Mouse (Mus musculus) hindbrain, embryonic 14.5 days (tissue): Measurements from ENCODE around the gene Olfr1020. TPM values are rescaled to one million over a fixed set of nuclear protein-coding genes. Genes with fewer than 3 reads are reported as not detected.

Experiments
- ATAC-seq: fragments of 200-750 bp; cut with Nextera tagmentation; 2 replicates; pipeline ENCODE4 v1.8.0; 2017; ENCODE audit warnings: moderate number of reproducible peaks, mild to moderate bottlenecking, moderate TSS enrichment, moderate library complexity; ENCODE audit not compliant: low FRiP score
- DNase-seq: peaks from one replicate; pipeline ENCODE4 v3.0.0-alpha.2; 2015; ENCODE audit warnings: low spot score
- H3K27ac ChIP-seq: fragments of 300-500 bp; sonication (generic); 2 replicates; pipeline ENCODE4 v1.5.1; 2014; ENCODE audit warnings: mild to moderate bottlenecking, moderate library complexity
- H3K27me3 ChIP-seq: fragments of 300-500 bp; sonication (generic); 2 replicates; pipeline ENCODE4 v1.6.1; 2014; ENCODE audit warnings: mild to moderate bottlenecking, low read length, mixed read lengths; ENCODE audit not compliant: control insufficient read depth, insufficient read depth
- H3K36me3 ChIP-seq: fragments of 300-500 bp; sonication (generic); replicated peaks from 2 replicates; pipeline ENCODE4 v1.6.1; 2014; ENCODE audit not compliant: control insufficient read depth, insufficient read depth
- H3K4me1 ChIP-seq: fragments of 300-500 bp; sonication (generic); replicated peaks from 2 replicates; pipeline ENCODE4 v1.6.1; 2014; ENCODE audit warnings: antibody characterized with exemption, low read length, mixed read lengths; ENCODE audit not compliant: control insufficient read depth, insufficient read depth
- H3K4me2 ChIP-seq: fragments of 300-500 bp; sonication (generic); replicated peaks from 2 replicates; pipeline ENCODE4 v1.6.1; 2014; ENCODE audit warnings: mild to moderate bottlenecking, moderate library complexity
- H3K4me3 ChIP-seq: fragments of 300-500 bp; sonication (generic); replicated peaks from 2 replicates; pipeline ENCODE4 v1.5.1; 2014; ENCODE audit warnings: mild to moderate bottlenecking, low read length
- H3K9ac ChIP-seq: fragments of 300-500 bp; sonication (generic); 2 replicates; pipeline ENCODE4 v1.6.1; 2014
- H3K9me3 ChIP-seq: fragments of 300-500 bp; sonication (generic); 2 replicates; pipeline ENCODE4 v1.6.1; 2016; ENCODE audit warnings: low read length; ENCODE audit not compliant: control insufficient read depth
- WGBS: fragments of 180-500 bp; shearing (Covaris S2); extraction: QIAGEN DNeasy Blood & Tissue Kit; methylation state at CpG from one replicate; pipeline ENCODE4 v1.1.7; 2014; 5-methylcytosine and 5-hydroxymethylcytosine counted together
- polyA plus RNA-seq: library from polyadenylated mRNA; unstranded; fragments of >200 nt; fragmentation: Nextera tagmentation; extraction: Ambion mirVana; gene quantifications from 2 replicates; pipeline ENCODE4 v1.2.1, GENCODE M21; 2014

Gene Olfr1020
- polyA plus RNA-seq, result not detected in 2 replicates

DNA sequence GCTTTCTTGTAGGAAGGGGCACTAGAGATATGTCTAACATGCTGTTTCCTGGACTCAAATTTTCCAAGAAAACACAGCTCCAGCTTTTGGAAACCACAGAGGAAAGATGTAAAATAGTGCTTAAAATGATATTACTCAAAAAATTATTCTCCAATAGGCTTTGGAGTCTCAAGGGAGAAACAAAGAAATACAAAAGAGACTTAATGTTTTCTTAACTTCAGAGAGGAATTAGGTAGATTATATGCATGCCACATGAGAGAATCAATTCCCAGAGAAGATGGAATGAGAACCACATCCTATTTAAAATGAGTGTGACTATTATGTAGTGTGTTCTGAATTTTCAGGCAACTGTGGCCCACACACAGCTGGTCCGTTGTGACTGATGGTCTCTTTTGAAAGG, at the start of gene Olfr1020:
Olfr1020 (plus strand) TSS at position 301 of the 400 bp plus-strand sequence.
- no peaks in the 10 kb centered on the region for H3K9me3 ChIP-seq
- no peaks in the 10 kb centered on the region for H3K36me3 ChIP-seq
- H3K4me1 ChIP-seq, result no peaks in the 10 kb centered on the region
- no peak within 1 kb of the TSS for H3K9ac ChIP-seq
- no peak for ATAC-seq
- H3K4me2 ChIP-seq, result no peak within 1 kb of the TSS
- WGBS, result 79% methylated on average over 1 of the region's 1 CpGs
- no peak within 1 kb of the TSS for H3K4me3 ChIP-seq
- H3K27me3 ChIP-seq, result no peaks in the 10 kb centered on the region
- no peak for DNase-seq
- H3K27ac ChIP-seq, result no peak within 1 kb of the TSS

DNA sequence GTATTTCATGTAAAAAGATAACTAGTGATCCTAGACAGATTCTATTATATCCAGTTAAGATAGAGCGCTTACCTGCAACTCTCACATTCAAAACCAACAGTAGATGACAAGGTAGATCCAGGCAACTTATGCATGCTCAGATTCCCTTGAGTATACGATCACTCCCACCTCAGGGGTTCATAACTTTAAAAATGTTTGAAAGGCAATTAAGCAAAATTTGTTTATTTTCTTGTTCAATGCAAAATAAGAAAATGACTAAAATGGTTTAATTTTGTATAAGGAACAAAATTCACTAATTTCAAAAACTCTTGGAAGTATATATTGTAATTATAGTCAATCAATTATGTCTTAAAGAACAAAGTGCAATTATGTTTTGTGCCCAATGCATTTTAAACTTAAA, 44.4 kb upstream of the Olfr1020 start, which contains the start of gene Olfr1016:
Olfr1016 (minus strand) TSS at position 101 of the 400 bp plus-strand sequence.
- no peak within 1 kb of the TSS for H3K9ac ChIP-seq
- no peak within 1 kb of the TSS for H3K4me2 ChIP-seq
- H3K9me3 ChIP-seq, result no peaks in the 10 kb centered on the region
- H3K27ac ChIP-seq, result no peak within 1 kb of the TSS
- ATAC-seq (no peak), DNase-seq (no peak)
- no peak within 1 kb of the TSS for H3K4me3 ChIP-seq
- H3K4me1 ChIP-seq, result no peaks in the 10 kb centered on the region
- H3K36me3 ChIP-seq, result no peaks in the 10 kb centered on the region
- no peaks in the 10 kb centered on the region for H3K27me3 ChIP-seq
- 92% methylated on average over 2 of the region's 2 CpGs for WGBS

DNA sequence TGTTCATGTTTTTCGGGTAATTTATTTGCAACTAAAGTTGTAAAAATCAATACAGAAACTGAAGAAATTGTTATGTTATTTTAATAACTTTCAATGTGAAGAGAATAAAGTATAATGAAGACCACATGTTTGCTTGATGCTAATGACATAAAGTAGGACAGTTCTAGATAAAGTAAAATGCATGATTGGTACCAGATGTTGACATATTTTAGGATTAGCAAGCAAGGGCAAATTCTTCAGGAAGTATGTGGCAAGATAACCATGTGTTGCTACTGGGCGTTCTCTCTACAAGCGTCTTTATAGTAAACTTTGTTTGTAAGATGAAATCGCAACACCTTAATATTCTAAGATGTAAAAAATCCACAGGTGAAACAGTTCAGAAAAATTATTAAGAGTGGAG, 42.3 kb upstream of the Olfr1020 start:
- Histone ChIP-seq H3K9me3 (no peaks in the 10 kb centered on the region), H3K4me1 (no peaks in the 10 kb centered on the region), H3K36me3 (no peaks in the 10 kb centered on the region), H3K4me3 (no peak overlapping the region), H3K27me3 (no peaks in the 10 kb centered on the region), H3K4me2 (no peak overlapping the region), H3K27ac (no peak overlapping the region), H3K9ac (no peak overlapping the region)
- 93% methylated on average over 4 of the region's 4 CpGs for WGBS
- no peak for DNase-seq
- no peak for ATAC-seq

DNA sequence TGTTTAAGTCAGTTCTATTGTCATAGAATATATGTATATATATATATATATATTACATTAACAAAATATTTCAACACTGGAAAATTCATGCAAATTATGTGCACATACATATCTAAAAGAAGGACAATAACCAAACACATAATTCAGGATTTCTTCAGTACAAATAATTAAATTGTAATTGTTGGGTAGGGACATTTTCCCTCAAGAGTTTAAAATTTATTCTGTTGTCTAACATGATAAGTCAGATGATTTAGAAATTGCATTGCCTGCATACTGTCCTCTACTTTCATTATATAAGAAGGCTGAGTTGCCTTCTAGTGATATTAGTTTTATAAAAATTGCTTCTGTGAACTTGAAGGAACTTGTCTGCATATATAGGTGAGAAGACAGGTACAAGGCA, 28.7 kb upstream of the Olfr1020 start, which contains the start of gene Olfr1018:
Olfr1018 (plus strand) TSS at position 301 of the 400 bp plus-strand sequence.
- Histone ChIP-seq H3K27me3 (no peaks in the 10 kb centered on the region), H3K4me2 (no peak within 1 kb of the TSS), H3K4me3 (no peak within 1 kb of the TSS), H3K9ac (no peak within 1 kb of the TSS), H3K36me3 (no peaks in the 10 kb centered on the region), H3K9me3 (no peaks in the 10 kb centered on the region), H3K4me1 (no peaks in the 10 kb centered on the region), H3K27ac (no peak within 1 kb of the TSS)
- ATAC-seq (no peak), DNase-seq (no peak)

DNA sequence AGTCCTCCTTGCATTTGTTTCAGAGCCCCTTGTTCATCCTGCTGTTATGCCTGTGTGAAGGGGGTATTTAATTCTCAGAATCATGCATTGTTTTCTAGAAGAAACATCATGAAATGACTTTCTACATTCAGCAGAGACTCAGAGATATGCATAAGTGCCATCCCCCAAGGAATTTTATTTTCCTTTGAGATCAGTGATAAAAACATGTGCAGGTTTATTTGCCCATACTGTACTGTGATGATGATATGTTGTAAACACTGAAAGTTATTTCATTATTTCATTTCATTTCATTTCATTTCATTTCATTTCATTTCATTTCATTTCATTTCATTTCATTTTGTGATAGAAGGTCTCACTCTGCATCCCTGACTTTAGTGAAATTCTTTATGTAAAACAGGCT, 1.4 kb upstream of the Olfr1020 start, which contains the start of gene Olfr1019:
Olfr1019 (minus strand) TSS at position 101 of the 400 bp plus-strand sequence.
- Histone ChIP-seq H3K27me3 (no peaks in the 10 kb centered on the region), H3K4me3 (no peak within 1 kb of the TSS), H3K4me2 (no peak within 1 kb of the TSS), H3K4me1 (no peaks in the 10 kb centered on the region), H3K36me3 (no peaks in the 10 kb centered on the region), H3K9me3 (no peaks in the 10 kb centered on the region), H3K9ac (no peak within 1 kb of the TSS), H3K27ac (no peak within 1 kb of the TSS)
- DNase-seq, result no peak
- no peak for ATAC-seq

DNA sequence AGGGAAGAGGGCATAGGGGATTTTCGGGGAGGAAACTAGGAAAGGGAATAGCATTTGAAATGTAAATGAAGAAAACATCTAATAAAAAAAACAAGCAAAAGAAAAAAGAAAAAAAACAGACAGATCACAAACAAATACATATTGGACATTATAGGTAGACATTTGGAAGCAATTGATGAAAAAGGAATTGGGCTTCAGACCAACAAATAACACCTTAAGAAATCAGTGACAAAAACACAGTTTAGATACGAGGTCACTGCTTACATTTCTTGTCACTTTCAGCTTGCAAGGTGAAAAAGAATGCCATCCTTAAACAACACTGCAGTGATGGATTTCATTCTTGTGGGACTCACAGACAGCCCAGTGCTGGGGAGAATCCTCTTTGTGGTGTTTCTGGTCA, 21.5 kb downstream of the Olfr1020 start, which contains the start of gene Olfr1022:
Olfr1022 (plus strand) TSS at position 301 of the 400 bp plus-strand sequence.
- H3K4me1 ChIP-seq, result no peaks in the 10 kb centered on the region
- DNase-seq, result no peak
- no peak within 1 kb of the TSS for H3K9ac ChIP-seq
- no peak within 1 kb of the TSS for H3K27ac ChIP-seq
- 53% methylated on average over 2 of the region's 2 CpGs for WGBS
- ATAC-seq, result no peak
- H3K27me3 ChIP-seq, result no peaks in the 10 kb centered on the region
- no peak within 1 kb of the TSS for H3K4me2 ChIP-seq
- no peaks in the 10 kb centered on the region for H3K9me3 ChIP-seq
- H3K4me3 ChIP-seq, result no peak within 1 kb of the TSS
- H3K36me3 ChIP-seq, result no peaks in the 10 kb centered on the region

DNA sequence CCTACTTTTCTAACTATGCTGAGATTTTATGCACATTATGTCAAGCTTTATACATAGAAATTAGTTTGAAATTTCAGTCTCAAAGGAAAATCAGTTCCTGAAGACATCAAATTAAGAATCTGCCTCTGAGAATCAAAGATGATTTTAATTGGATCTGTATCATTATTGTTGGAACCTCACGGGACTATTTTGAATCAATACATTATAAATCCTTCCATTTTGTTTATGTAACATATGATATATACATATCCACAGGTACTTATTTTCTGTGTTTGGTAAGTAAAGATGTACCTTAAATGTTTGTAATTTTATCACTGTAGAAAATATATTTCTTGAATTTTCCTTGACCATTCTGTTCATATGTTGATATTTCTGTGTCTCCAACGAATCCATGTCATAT, 38.5 kb downstream of the Olfr1020 start, which contains the start of gene Olfr1023:
Olfr1023 (plus strand) TSS at position 301 of the 400 bp plus-strand sequence.
- WGBS, result 74% methylated on average over 2 of the region's 2 CpGs
- Histone ChIP-seq H3K9ac (no peak within 1 kb of the TSS), H3K4me1 (no peaks in the 10 kb centered on the region), H3K27me3 (no peaks in the 10 kb centered on the region), H3K36me3 (no peaks in the 10 kb centered on the region), H3K27ac (no peak within 1 kb of the TSS), H3K4me2 (no peak within 1 kb of the TSS), H3K9me3 (no peaks in the 10 kb centered on the region), H3K4me3 (no peak within 1 kb of the TSS)
- DNase-seq (no peak), ATAC-seq (no peak)

Other genes with a start within 250 kb of the Olfr1020 start
- gene Olfr1000, start 235.1 kb upstream of the Olfr1020 start, polyA plus RNA-seq, result not detected in 2 replicates
- gene Olfr1002, start 196.3 kb upstream of the Olfr1020 start, polyA plus RNA-seq, result not detected in 2 replicates
- gene Olfr154, start 182.6 kb upstream of the Olfr1020 start, polyA plus RNA-seq, result not detected in 2 replicates
- not detected in 2 replicates for gene Olfr1006, start 168.3 kb upstream of the Olfr1020 start, polyA plus RNA-seq
- not detected in 2 replicates for gene Olfr1008, start 157.6 kb upstream of the Olfr1020 start, polyA plus RNA-seq
- not detected in 2 replicates for gene Olfr1009, start 131.6 kb upstream of the Olfr1020 start, polyA plus RNA-seq
- not detected in 2 replicates for gene Olfr1012, start 84.3 kb upstream of the Olfr1020 start, polyA plus RNA-seq
- gene Olfr1013, start 79.9 kb upstream of the Olfr1020 start, polyA plus RNA-seq, result not detected in 2 replicates
- not detected in 2 replicates for gene Olfr1014, start 74.3 kb upstream of the Olfr1020 start, polyA plus RNA-seq
- not detected in 2 replicates for gene Olfr1015, start 65.0 kb upstream of the Olfr1020 start, polyA plus RNA-seq
- not detected in 2 replicates for gene Olfr1016, start 44.5 kb upstream of the Olfr1020 start, polyA plus RNA-seq
- not detected in 2 replicates for gene Olfr1018, start 28.6 kb upstream of the Olfr1020 start, polyA plus RNA-seq
- not detected in 2 replicates for gene Olfr1019, start 1.5 kb upstream of the Olfr1020 start, polyA plus RNA-seq
- not detected in 2 replicates for gene Olfr1022, start 21.6 kb downstream of the Olfr1020 start, polyA plus RNA-seq
- not detected in 2 replicates for gene Olfr1023, start 38.6 kb downstream of the Olfr1020 start, polyA plus RNA-seq
- gene Olfr1024, start 58.0 kb downstream of the Olfr1020 start, polyA plus RNA-seq, result not detected in 2 replicates
- gene Olfr1025-ps1, start 68.2 kb downstream of the Olfr1020 start, polyA plus RNA-seq, result not detected in 2 replicates
- gene Olfr1026, start 74.5 kb downstream of the Olfr1020 start, polyA plus RNA-seq, result not detected in 2 replicates
- not detected in 2 replicates for gene Olfr1028, start 103.4 kb downstream of the Olfr1020 start, polyA plus RNA-seq
- gene Olfr1029, start 126.9 kb downstream of the Olfr1020 start, polyA plus RNA-seq, result not detected in 2 replicates
- not detected in 2 replicates for gene Olfr1030, start 132.2 kb downstream of the Olfr1020 start, polyA plus RNA-seq
- gene Olfr1031, start 143.3 kb downstream of the Olfr1020 start, polyA plus RNA-seq, result not detected in 2 replicates
- not detected in 2 replicates for gene Olfr1032, start 158.5 kb downstream of the Olfr1020 start, polyA plus RNA-seq
- 0.22 TPM in 1 of 2 replicates, not detected in the other for gene Olfr1033, start 173.6 kb downstream of the Olfr1020 start, polyA plus RNA-seq
- not detected in 2 replicates for gene Olfr1034, start 198.8 kb downstream of the Olfr1020 start, polyA plus RNA-seq
- not detected in 2 replicates for gene Olfr1036, start 227.0 kb downstream of the Olfr1020 start, polyA plus RNA-seq
- not detected in 2 replicates for gene Olfr1037, start 240.4 kb downstream of the Olfr1020 start, polyA plus RNA-seq